Mouse (Mus musculus): Measurements from ENCODE around the gene Derl2.

Derl2 gene

GRCm38 (mm10) chr11:71019201-71020068 is at the start of gene Derl2, which contains the start of gene Mis12:
TSS of gene Derl2 (minus strand) at chr11:71019841.
TSS of gene Mis12 (plus strand) at chr11:71019611.
- DNase-seq (ENCODE audit: low read depth, low spot score): peak; percentile 99

- peak; percentile 32 for DNase-seq (ENCODE audit: low read depth, low spot score)
These were observed 32.9 kb upstream of the Derl2 start for GRCm38 (mm10) chr11:71052554-71052953.

GRCm38 (mm10) chr11:71039526-71040298 is 20.1 kb upstream of the Derl2 start:
- DNase-seq (ENCODE audit: low read depth, low spot score): no peak

GRCm38 (mm10) chr11:71033163-71033761 is 13.6 kb upstream of the Derl2 start, which contains the start of gene 6330403K07Rik:
TSS of gene 6330403K07Rik (minus strand) at chr11:71033513.
- DNase-seq (ENCODE audit: low read depth, low spot score): peak; percentile 93

GRCm38 (mm10) chr11:71032491-71033162 is 13.0 kb upstream of the Derl2 start:
- peak; percentile 38 for DNase-seq (ENCODE audit: low read depth, low spot score)

- no peak for DNase-seq (ENCODE audit: low read depth, low spot score)
These were observed 12.4 kb upstream of the Derl2 start for GRCm38 (mm10) chr11:71032070-71032469.

GRCm38 (mm10) chr11:71029403-71030118 is 9.9 kb upstream of the Derl2 start:
- no peak for DNase-seq (ENCODE audit: low read depth, low spot score)

GRCm38 (mm10) chr11:71028280-71028679 is 8.6 kb upstream of the Derl2 start:
- no peak for DNase-seq (ENCODE audit: low read depth, low spot score)

- peak; percentile 10 for DNase-seq (ENCODE audit: low read depth, low spot score)
These were observed 1.0 kb downstream of the Derl2 start for GRCm38 (mm10) chr11:71018416-71019200.

GRCm38 (mm10) chr11:71017051-71017450 is 2.6 kb downstream of the Derl2 start:
- DNase-seq (ENCODE audit: low read depth, low spot score): no peak

- no peak for DNase-seq (ENCODE audit: low read depth, low spot score)
These were observed 6.9 kb downstream of the Derl2 start for GRCm38 (mm10) chr11:71012743-71013142.

- DNase-seq (ENCODE audit: low read depth, low spot score): no peak
These were observed 11.3 kb downstream of the Derl2 start for GRCm38 (mm10) chr11:71008321-71008720.

GRCm38 (mm10) chr11:71007831-71008230 is 11.8 kb downstream of the Derl2 start:
- no peak for DNase-seq (ENCODE audit: low read depth, low spot score)

GRCm38 (mm10) chr11:71007026-71007425 is 12.6 kb downstream of the Derl2 start:
- no peak for DNase-seq (ENCODE audit: low read depth, low spot score)

GRCm38 (mm10) chr11:71005046-71005445 is 14.6 kb downstream of the Derl2 start:
- no peak for DNase-seq (ENCODE audit: low read depth, low spot score)

GRCm38 (mm10) chr11:71004316-71004773 is 15.3 kb downstream of the Derl2 start, which contains the start of gene Dhx33:
TSS of gene Dhx33 (minus strand) at chr11:71004437.
- peak; percentile 98 for DNase-seq (ENCODE audit: low read depth, low spot score)

GRCm38 (mm10) chr11:71003611-71004315 is 15.9 kb downstream of the Derl2 start:
- DNase-seq (ENCODE audit: low read depth, low spot score): peak; percentile 23

- DNase-seq (ENCODE audit: low read depth, low spot score): no peak
These were observed 18.5 kb downstream of the Derl2 start for GRCm38 (mm10) chr11:71001167-71001566.
